Mouse (Mus musculus): ENCODE results near the gene Olfr18. TPM values are rescaled to one million over a fixed set of nuclear protein-coding genes. Genes with fewer than 3 reads are reported as not detected.

Gene Olfr18
- polyA plus RNA-seq, 1 experiment from 2014 or later = 0.11 TPM

Other genes with a start within 250 kb of the Olfr18 start
- gene Olfr868, start 237.5 kb downstream of the Olfr18 start, polyA plus RNA-seq (2016; fragmentation: Nextera tagmentation; extraction: Ambion mirVana) = not detected in 2 replicates
- not detected in 2 replicates for gene Olfr869, start 207.1 kb downstream of the Olfr18 start, polyA plus RNA-seq (2016; fragmentation: Nextera tagmentation; extraction: Ambion mirVana)
- not detected in 2 replicates for gene Olfr870, start 162.0 kb downstream of the Olfr18 start, polyA plus RNA-seq (2016; fragmentation: Nextera tagmentation; extraction: Ambion mirVana)
- gene Olfr871, start 123.9 kb downstream of the Olfr18 start, polyA plus RNA-seq (2016; fragmentation: Nextera tagmentation; extraction: Ambion mirVana) = not detected in 2 replicates
- not detected in 2 replicates for gene Olfr872, start 99.0 kb downstream of the Olfr18 start, polyA plus RNA-seq (2016; fragmentation: Nextera tagmentation; extraction: Ambion mirVana)
- gene Olfr39, start 53.7 kb downstream of the Olfr18 start, polyA plus RNA-seq (2016; fragmentation: Nextera tagmentation; extraction: Ambion mirVana) = not detected in 2 replicates
- not detected in 2 replicates for gene Olfr873, start 37.6 kb downstream of the Olfr18 start, polyA plus RNA-seq (2016; fragmentation: Nextera tagmentation; extraction: Ambion mirVana)
- gene Zfp560, start 49.1 kb upstream of the Olfr18 start, polyA plus RNA-seq (2016; fragmentation: Nextera tagmentation; extraction: Ambion mirVana) = 35.9 and 37.5 TPM in 2 replicates
- 30.3 and 33.7 TPM in 2 replicates for gene Zfp26, start 124.1 kb upstream of the Olfr18 start, polyA plus RNA-seq (2016; fragmentation: Nextera tagmentation; extraction: Ambion mirVana)
- gene Zfp426, start 156.7 kb upstream of the Olfr18 start, polyA plus RNA-seq (2016; fragmentation: Nextera tagmentation; extraction: Ambion mirVana) = 34.3 and 34.6 TPM in 2 replicates
- gene Zfp266, start 185.3 kb upstream of the Olfr18 start, polyA plus RNA-seq (2016; fragmentation: Nextera tagmentation; extraction: Ambion mirVana) = 166 and 168 TPM in 2 replicates
- 31.6 and 32.7 TPM in 2 replicates for gene Zfp846, start 245.2 kb upstream of the Olfr18 start, polyA plus RNA-seq (2016; fragmentation: Nextera tagmentation; extraction: Ambion mirVana)

Data from midbrain, embryonic 12.5 days (tissue).